Mouse (Mus musculus) brain, embryonic 14.5 days (tissue): ENCODE measurements at regions not wholly inside any gene's neighbourhood (a gene's known extent, or its start where the extent isn't known, plus 50 kb on each side); places are given as distances from the start of the nearest gene placed in this dataset.

Experiments used
- CTCF ChIP-seq: fragments of 200-500 bp; IDR thresholded peaks from 2 replicates; pipeline ENCODE4 v1.5.1; 2012; ENCODE audit warnings: inconsistent platforms, mild to moderate bottlenecking, moderate library complexity, borderline replicate concordance; ENCODE audit not compliant: insufficient read depth, insufficient read length; ENCODE audit errors: extremely low read depth
- POLR2A ChIP-seq: fragments of 200-500 bp; IDR thresholded peaks from 2 replicates; pipeline ENCODE4 v1.6.1; 2012; ENCODE audit warnings: mild to moderate bottlenecking, inconsistent platforms, borderline replicate concordance; ENCODE audit not compliant: poor library complexity, insufficient read depth, insufficient read length, severe bottlenecking; ENCODE audit errors: extremely low read depth

DNA sequence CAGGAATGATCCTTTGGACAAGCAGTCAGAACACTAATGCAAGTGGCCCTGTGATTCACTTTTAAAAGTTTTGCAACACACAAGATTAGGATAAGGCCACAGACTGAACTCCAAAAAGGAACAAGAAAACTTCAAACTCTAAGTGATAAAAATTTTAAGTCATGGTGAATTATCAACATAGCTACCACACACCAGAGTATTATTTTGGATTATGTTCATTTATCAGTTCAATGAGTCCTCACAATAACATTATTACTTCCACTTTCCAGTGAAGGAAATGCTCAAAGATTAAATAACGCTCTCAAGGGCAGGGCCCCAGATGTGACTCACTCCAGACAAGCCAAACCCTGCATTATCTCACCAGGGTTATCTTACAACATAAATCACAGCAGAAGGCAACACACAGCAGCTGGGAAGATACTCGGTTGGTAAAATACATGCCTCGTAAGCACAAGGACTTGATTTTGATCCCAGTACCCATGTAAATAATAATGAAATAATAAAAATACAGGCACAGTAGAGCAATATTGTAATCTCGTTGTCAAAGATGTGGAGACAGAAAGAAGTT is 158.8 kb upstream of the Gorab start:
- TF ChIP-seq POLR2A, result no peak
- TF ChIP-seq CTCF, result no peak
